Mouse (Mus musculus) intestine, postnatal 0 days (tissue): ENCODE data around the gene Aldh4a1. TPM values are rescaled to one million over a fixed set of nuclear protein-coding genes. Genes with fewer than 3 reads are reported as not detected.

Experiments used
- ATAC-seq: fragments of 200-750 bp; cut with Nextera tagmentation; 2 replicates; pipeline ENCODE4 v1.8.0; 2017; ENCODE audit warnings: mild to moderate bottlenecking, moderate TSS enrichment, moderate library complexity
- H3K27ac ChIP-seq: fragments of 300-500 bp; sonication (generic); 2 replicates; pipeline ENCODE4 v1.5.1; 2014; ENCODE audit warnings: mild to moderate bottlenecking, low read depth, low read length, moderate library complexity
- H3K27me3 ChIP-seq: fragments of 300-500 bp; sonication (generic); replicated peaks from 2 replicates; pipeline ENCODE4 v1.6.1; 2014; ENCODE audit warnings: low read length, mixed read lengths; ENCODE audit not compliant: control insufficient read depth, insufficient read depth
- H3K36me3 ChIP-seq: fragments of 300-500 bp; sonication (generic); 2 replicates; pipeline ENCODE4 v1.6.1; 2014; ENCODE audit warnings: mild to moderate bottlenecking, moderate library complexity; ENCODE audit not compliant: control insufficient read depth, insufficient read depth
- H3K4me1 ChIP-seq: fragments of 300-500 bp; sonication (generic); replicated peaks from 2 replicates; pipeline ENCODE4 v1.6.1; 2014; ENCODE audit warnings: antibody characterized with exemption, low read length, mixed read lengths; ENCODE audit not compliant: control insufficient read depth, insufficient read depth
- H3K4me2 ChIP-seq: fragments of 300-500 bp; sonication (generic); replicated peaks from 2 replicates; pipeline ENCODE4 v1.6.1; 2014; ENCODE audit warnings: low read depth, mild to moderate bottlenecking, moderate library complexity
- H3K4me3 ChIP-seq: fragments of 300-500 bp; sonication (generic); 2 replicates; pipeline ENCODE4 v1.5.1; 2014; ENCODE audit warnings: low read depth, low read length
- H3K9ac ChIP-seq: fragments of 300-500 bp; sonication (generic); 2 replicates; pipeline ENCODE4 v1.6.1; 2014; ENCODE audit warnings: mild to moderate bottlenecking, low read depth, low read length
- H3K9me3 ChIP-seq: fragments of 300-500 bp; sonication (generic); 2 replicates; pipeline ENCODE4 v1.6.1; 2016; ENCODE audit warnings: mixed run types; ENCODE audit not compliant: control insufficient read depth
- CTCF ChIP-seq: sonication (generic); IDR thresholded peaks from 2 replicates; pipeline ENCODE4 v1.5.1; 2016; ENCODE audit warnings: low read depth, mild to moderate bottlenecking, control low read depth, antibody characterized with exemption, moderate library complexity
- WGBS: fragments of 180-500 bp; shearing (Covaris S2); extraction: QIAGEN DNeasy Blood & Tissue Kit; methylation state at CpG from one replicate; pipeline ENCODE4 v1.1.7; 2014; 5-methylcytosine and 5-hydroxymethylcytosine counted together
- polyA plus RNA-seq: library from polyadenylated mRNA; unstranded; fragments of >200 nt; fragmentation: Nextera tagmentation; extraction: Ambion mirVana; gene quantifications from 2 replicates; pipeline ENCODE4 v1.2.1, GENCODE M21; 2015

Aldh4a1 gene
- polyA plus RNA-seq, 1 experiment from 2014 or later: 3.9 TPM

DNA sequence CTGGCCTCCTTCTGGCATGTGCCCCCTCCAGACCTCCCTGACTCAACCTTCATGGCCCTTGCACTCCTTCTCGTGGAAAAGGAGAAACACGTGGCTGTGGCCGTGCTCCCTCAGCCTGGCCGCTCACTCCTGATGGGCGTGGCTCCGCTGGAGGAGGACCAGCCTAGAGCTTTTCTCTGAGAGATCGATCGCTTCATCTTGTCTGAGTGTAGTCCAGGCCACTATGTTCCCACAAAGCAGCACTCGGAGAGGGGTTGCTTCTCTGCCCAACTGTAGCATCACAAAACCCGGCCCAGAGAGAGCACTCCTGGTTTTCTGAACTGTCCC, 9.6 kb downstream of the Aldh4a1 start:
- no peak for TF ChIP-seq CTCF
- no peaks in the 10 kb centered on the region for H3K9me3 ChIP-seq
- ATAC-seq: no peak
- no peak overlapping the region for H3K4me2 ChIP-seq
- no peak overlapping the region for H3K4me3 ChIP-seq
- WGBS: 67% methylated on average over 10 of the region's 10 CpGs
- no peak overlapping the region for H3K27ac ChIP-seq
- H3K9ac ChIP-seq: no peak overlapping the region
- peaks cover 3% of the 10 kb centered on the region; the same call in 1 of the 2 replicates for H3K36me3 ChIP-seq
- no peaks in the 10 kb centered on the region for H3K4me1 ChIP-seq
- H3K27me3 ChIP-seq: peaks cover 67% of the 10 kb centered on the region

GRCm38 (mm10) chr4:139636373-139636772, 13.7 kb downstream of the Aldh4a1 start:
- TF ChIP-seq CTCF: peak; percentile 97
- Histone ChIP-seq H3K36me3 (peaks cover 8% of the 10 kb centered on the region; the same call in 1 of the 2 replicates), H3K9ac (no peak overlapping the region), H3K4me1 (0 out of 2 replicates have a peak, but pooled peaks cover 3% of the 10 kb centered on the region), H3K4me2 (no peak overlapping the region), H3K4me3 (no peak overlapping the region), H3K27me3 (peaks cover 80% of the 10 kb centered on the region), H3K27ac (no peak overlapping the region), H3K9me3 (no peaks in the 10 kb centered on the region)
- 22% methylated on average over 7 of the region's 7 CpGs for WGBS
- ATAC-seq: no peak

- Histone ChIP-seq H3K27ac (no peak overlapping the region), H3K27me3 (peaks cover 80% of the 10 kb centered on the region), H3K9me3 (no peaks in the 10 kb centered on the region), H3K36me3 (peaks cover 8% of the 10 kb centered on the region; the same call in 1 of the 2 replicates), H3K4me3 (no peak overlapping the region), H3K4me2 (no peak overlapping the region), H3K4me1 (0 out of 2 replicates have a peak, but pooled peaks cover 3% of the 10 kb centered on the region), H3K9ac (no peak overlapping the region)
- TF ChIP-seq CTCF: no peak
- WGBS: 46% methylated on average over 9 of the region's 9 CpGs
- peak; percentile 68 for ATAC-seq
Measured at GRCm38 (mm10) chr4:139637847-139638246, 15.2 kb downstream of the Aldh4a1 start.

DNA sequence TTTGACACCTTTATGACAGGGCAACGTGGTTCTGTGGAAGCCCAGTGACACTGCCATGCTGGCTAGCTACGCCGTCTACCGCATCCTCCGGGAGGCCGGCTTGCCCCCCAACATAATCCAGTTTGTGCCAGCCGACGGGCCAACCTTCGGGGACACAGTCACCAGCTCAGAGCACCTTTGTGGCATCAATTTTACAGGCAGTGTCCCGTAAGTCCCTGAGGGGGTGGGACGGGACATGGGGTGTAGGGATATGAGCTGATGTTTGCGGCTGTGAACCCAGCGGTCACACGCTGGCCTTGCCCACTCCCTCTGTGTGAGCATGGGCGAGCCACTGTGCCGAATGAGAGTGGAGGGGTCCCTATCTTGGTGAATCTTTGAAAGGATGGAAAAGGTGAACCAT, 15.7 kb downstream of the Aldh4a1 start:
- Histone ChIP-seq H3K4me3 (no peak overlapping the region), H3K4me1 (0 out of 2 replicates have a peak, but pooled peaks cover 3% of the 10 kb centered on the region), H3K36me3 (peaks cover 8% of the 10 kb centered on the region; the same call in 1 of the 2 replicates), H3K4me2 (no peak overlapping the region), H3K9ac (no peak overlapping the region), H3K27ac (no peak overlapping the region), H3K27me3 (peaks cover 76% of the 10 kb centered on the region), H3K9me3 (no peaks in the 10 kb centered on the region)
- no peak for ATAC-seq
- WGBS: 91% methylated on average over 16 of the region's 16 CpGs
- TF ChIP-seq CTCF: no peak

- H3K27ac ChIP-seq: no peak overlapping the region
- no peak for ATAC-seq
Measured at GRCm38 (mm10) chr4:139639801-139640200, 17.1 kb downstream of the Aldh4a1 start.

DNA sequence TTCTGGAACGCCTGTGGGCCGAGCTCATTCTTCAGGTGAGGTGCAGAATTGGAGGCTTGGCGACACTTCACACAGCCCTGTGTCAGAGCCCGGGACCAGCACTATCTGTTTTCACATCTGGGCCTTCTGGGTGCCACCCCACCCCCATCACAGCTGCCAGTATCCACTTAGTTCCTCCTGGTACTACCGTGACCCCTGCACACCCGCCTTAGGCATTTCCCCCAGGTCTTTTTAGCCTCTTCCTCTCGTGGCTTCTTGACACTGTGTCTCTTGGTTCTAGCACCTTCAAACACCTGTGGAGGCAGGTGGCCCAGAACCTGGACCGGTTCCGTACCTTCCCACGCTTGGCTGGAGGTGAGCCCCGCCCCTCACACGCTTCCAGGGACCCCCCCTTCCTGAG, 17.7 kb downstream of the Aldh4a1 start:
- Histone ChIP-seq H3K36me3 (peaks cover 8% of the 10 kb centered on the region; the same call in 1 of the 2 replicates), H3K4me2 (no peak overlapping the region), H3K9ac (no peak overlapping the region), H3K27me3 (peaks cover 62% of the 10 kb centered on the region), H3K4me3 (no peak overlapping the region), H3K9me3 (no peaks in the 10 kb centered on the region), H3K4me1 (0 out of 2 replicates have a peak, but pooled peaks cover 3% of the 10 kb centered on the region), H3K27ac (no peak overlapping the region)
- ATAC-seq: no peak
- TF ChIP-seq CTCF: no peak
- 56% methylated on average over 12 of the region's 12 CpGs for WGBS

More at GRCm38 (mm10) chr4:139639801-139640200, 17.1 kb downstream of the Aldh4a1 start:
- peaks cover 8% of the 10 kb centered on the region; the same call in 1 of the 2 replicates for H3K36me3 ChIP-seq
- WGBS: 25% methylated on average over 12 of the region's 12 CpGs
- H3K27me3 ChIP-seq: peaks cover 64% of the 10 kb centered on the region
- no peak overlapping the region for H3K9ac ChIP-seq
- H3K4me3 ChIP-seq: no peak overlapping the region
- 0 out of 2 replicates have a peak, but pooled peaks cover 3% of the 10 kb centered on the region for H3K4me1 ChIP-seq
- no peak overlapping the region for H3K4me2 ChIP-seq
- no peak for TF ChIP-seq CTCF
- H3K9me3 ChIP-seq: no peaks in the 10 kb centered on the region

GRCm38 (mm10) chr4:139640775-139641174, 18.1 kb downstream of the Aldh4a1 start:
- H3K27ac ChIP-seq: no peak overlapping the region
- WGBS: 56% methylated on average over 6 of the region's 6 CpGs
- no peak overlapping the region for H3K4me3 ChIP-seq
- no peak for TF ChIP-seq CTCF
- no peak for ATAC-seq
- no peak overlapping the region for H3K9ac ChIP-seq
- 0 out of 2 replicates have a peak, but pooled peaks cover 3% of the 10 kb centered on the region for H3K4me1 ChIP-seq
- no peak overlapping the region for H3K4me2 ChIP-seq
- H3K27me3 ChIP-seq: peaks cover 59% of the 10 kb centered on the region
- H3K36me3 ChIP-seq: peaks cover 8% of the 10 kb centered on the region; the same call in 1 of the 2 replicates
- H3K9me3 ChIP-seq: no peaks in the 10 kb centered on the region
